Mouse (Mus musculus) forebrain, postnatal 0 days (tissue): ENCODE measurements around the gene Mdk. TPM values are rescaled to one million over a fixed set of nuclear protein-coding genes. Genes with fewer than 3 reads are reported as not detected.

Experiments used
- ATAC-seq: fragments of 200-750 bp; cut with Nextera tagmentation; 2 replicates; pipeline ENCODE4 v1.8.0; 2017; ENCODE audit warnings: mild to moderate bottlenecking, moderate library complexity
- DNase-seq: peaks from one replicate; pipeline ENCODE4 v3.0.0-alpha.2; 2015
- H3K27ac ChIP-seq: fragments of 300-500 bp; sonication (generic); 2 replicates; pipeline ENCODE4 v1.5.1; 2014; ENCODE audit warnings: low read depth, mild to moderate bottlenecking, antibody characterized with exemption, low read length, moderate library complexity, mixed read lengths
- H3K27me3 ChIP-seq: fragments of 300-500 bp; sonication (generic); 2 replicates; pipeline ENCODE4 v1.6.1; 2014; ENCODE audit warnings: mild to moderate bottlenecking, low read length, mixed read lengths; ENCODE audit not compliant: insufficient read depth
- H3K36me3 ChIP-seq: fragments of 300-500 bp; sonication (generic); 2 replicates; pipeline ENCODE4 v1.6.1; 2014; ENCODE audit warnings: mild to moderate bottlenecking, moderate library complexity; ENCODE audit not compliant: insufficient read depth
- H3K4me1 ChIP-seq: fragments of 300-500 bp; sonication (generic); 2 replicates; pipeline ENCODE4 v1.6.1; 2014; ENCODE audit warnings: antibody characterized with exemption; ENCODE audit not compliant: insufficient read depth
- H3K4me2 ChIP-seq: fragments of 300-500 bp; sonication (generic); 2 replicates; pipeline ENCODE4 v1.6.1; 2014; ENCODE audit warnings: low read depth, mild to moderate bottlenecking, moderate library complexity
- H3K4me3 ChIP-seq: fragments of 300-500 bp; sonication (generic); 2 replicates; pipeline ENCODE4 v1.5.1; 2014; ENCODE audit warnings: low read depth, low read length, mixed read lengths
- H3K9ac ChIP-seq: fragments of 300-500 bp; sonication (generic); 2 replicates; pipeline ENCODE4 v1.6.1; 2014; ENCODE audit warnings: mild to moderate bottlenecking
- H3K9me3 ChIP-seq: fragments of 300-500 bp; sonication (generic); 2 replicates; pipeline ENCODE4 v1.6.1; 2016; ENCODE audit warnings: low read length
- CTCF ChIP-seq: sonication (generic); IDR thresholded peaks from 2 replicates; pipeline ENCODE4 v1.5.1; 2016; ENCODE audit warnings: antibody characterized with exemption, control low read depth, low read depth
- WGBS: fragments of 180-500 bp; shearing (Covaris S2); extraction: QIAGEN DNeasy Blood & Tissue Kit; methylation state at CpG from one replicate; pipeline ENCODE4 v1.1.7; 2014; 5-methylcytosine and 5-hydroxymethylcytosine counted together
- polyA plus RNA-seq: library from polyadenylated mRNA; unstranded; fragments of >200 nt; fragmentation: Nextera tagmentation; extraction: Ambion mirVana; gene quantifications from 2 replicates; pipeline ENCODE4 v1.2.1, GENCODE M21; 2015
- total RNA-seq: library from RNA; depleted of rRNA; stranded (reverse); fragments of >200 nt; gene quantifications from 2 replicates; pipeline ENCODE4 v1.2.3, GENCODE M21; 2014

The Mdk gene
- total and polyA plus RNA-seq, 2 experiments from 2014 or later, result 75.5 to 121 TPM

DNA sequence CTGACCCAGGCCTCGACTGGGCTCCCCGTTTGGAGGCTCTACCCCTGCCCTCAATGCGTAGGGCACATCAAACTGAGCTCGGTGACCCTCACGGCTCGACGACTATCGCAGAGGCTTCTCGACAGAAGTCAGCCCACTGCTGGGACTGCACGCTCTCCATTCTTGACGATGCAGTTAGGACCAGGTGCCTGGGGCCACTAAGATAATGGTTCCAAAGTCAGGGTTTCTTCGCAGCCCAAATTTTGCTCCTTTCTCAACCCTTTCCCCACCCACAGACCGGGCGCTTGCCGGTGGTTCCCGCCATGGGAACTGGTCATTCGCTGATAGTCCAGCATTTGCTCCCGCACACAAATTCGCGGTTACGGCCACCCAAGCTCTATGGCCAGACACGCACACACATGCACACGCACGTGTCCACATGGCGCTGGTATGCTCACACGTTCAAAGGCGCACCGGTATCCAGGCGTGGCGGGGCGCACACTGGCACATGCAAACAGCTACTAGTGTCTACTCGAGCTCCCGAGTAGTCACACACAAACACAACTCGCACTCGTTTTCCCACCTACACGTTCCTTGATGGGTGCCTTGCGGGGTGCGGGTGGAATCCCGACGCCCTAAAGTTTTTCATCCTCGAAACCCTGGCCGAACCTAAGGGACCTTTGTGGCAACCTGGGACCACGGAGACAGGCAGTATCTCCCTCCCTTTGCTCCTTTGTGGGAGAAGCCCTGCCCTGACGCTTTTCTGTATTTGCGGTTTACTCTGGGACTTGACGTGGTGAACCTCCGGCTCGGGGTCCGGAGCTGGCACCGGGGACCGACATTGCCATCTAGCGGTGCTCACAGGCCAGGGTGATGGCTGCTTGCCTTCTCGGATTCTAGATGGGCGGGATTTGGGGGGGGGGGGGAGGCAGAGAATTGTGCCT, 8.4 kb downstream of the Mdk start:
- H3K4me2 ChIP-seq, result peak overlapping the region; percentile 94
- H3K4me3 ChIP-seq, result peak overlapping the region; percentile 63
- WGBS, result 4% methylated on average over 54 of the region's 54 CpGs
- no peaks in the 10 kb centered on the region for H3K9me3 ChIP-seq
- peaks cover 19% of the 10 kb centered on the region for H3K27me3 ChIP-seq
- no peaks in the 10 kb centered on the region; the same call in none of the 2 replicates for H3K4me1 ChIP-seq
- H3K27ac ChIP-seq, result no peak overlapping the region
- ATAC-seq (peak; percentile 38), DNase-seq (peak; percentile 83)
- peak; percentile 85 for TF ChIP-seq CTCF
- no peak overlapping the region; the same call in 1 of the 2 replicates for H3K9ac ChIP-seq
- peaks cover 2% of the 10 kb centered on the region; the same call in 1 of the 2 replicates for H3K36me3 ChIP-seq

DNA sequence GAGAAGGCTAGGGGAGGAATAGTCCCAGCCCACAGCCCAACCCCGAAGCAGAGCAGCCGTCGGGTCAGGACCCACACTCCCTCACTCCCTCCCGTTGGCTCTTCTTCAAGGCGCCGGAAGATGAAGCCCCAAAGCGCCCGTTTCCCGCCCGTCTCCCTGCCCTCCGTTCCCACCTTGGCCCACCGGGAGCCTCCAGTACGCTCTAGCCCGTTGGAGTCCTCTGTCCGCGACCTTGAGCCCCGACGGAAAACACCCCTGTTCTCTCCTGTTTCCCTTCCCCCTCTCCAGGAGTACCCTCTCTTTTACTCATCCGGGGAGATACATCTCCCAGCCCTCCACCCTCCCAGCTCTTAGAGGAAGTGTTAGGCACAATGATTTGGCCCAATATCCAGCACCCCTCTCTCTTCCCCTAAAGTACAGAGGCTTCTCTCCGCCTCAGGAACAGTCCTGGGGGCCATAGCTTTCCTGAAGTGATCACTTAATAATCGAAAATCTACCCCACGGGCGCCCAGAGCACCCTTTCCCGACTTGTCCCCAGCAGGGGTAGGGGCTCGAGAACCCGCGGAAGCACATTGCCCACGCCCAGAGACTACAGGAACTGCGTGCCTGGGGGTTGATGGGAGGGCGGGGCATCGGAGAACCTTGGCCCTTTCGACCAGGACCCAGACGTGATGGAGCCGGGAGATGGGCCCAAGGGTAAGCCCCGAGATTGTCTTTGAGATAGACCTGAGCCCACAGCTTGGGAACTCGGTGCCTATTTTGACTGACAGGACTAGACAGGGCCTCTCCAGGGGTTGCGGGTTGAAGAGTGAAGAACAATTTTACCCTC, 9.3 kb downstream of the Mdk start:
- Histone ChIP-seq H3K4me3 (peak overlapping the region; percentile 63), H3K27ac (no peak overlapping the region), H3K9ac (no peak overlapping the region; the same call in 1 of the 2 replicates), H3K27me3 (peaks cover 19% of the 10 kb centered on the region), H3K9me3 (no peaks in the 10 kb centered on the region), H3K36me3 (peaks cover 11% of the 10 kb centered on the region), H3K4me2 (peak overlapping the region; percentile 94), H3K4me1 (no peaks in the 10 kb centered on the region; the same call in none of the 2 replicates)
- no peak for TF ChIP-seq CTCF
- DNase-seq (no peak), ATAC-seq (no peak)
- 4% methylated on average over 37 of the region's 37 CpGs for WGBS

DNA sequence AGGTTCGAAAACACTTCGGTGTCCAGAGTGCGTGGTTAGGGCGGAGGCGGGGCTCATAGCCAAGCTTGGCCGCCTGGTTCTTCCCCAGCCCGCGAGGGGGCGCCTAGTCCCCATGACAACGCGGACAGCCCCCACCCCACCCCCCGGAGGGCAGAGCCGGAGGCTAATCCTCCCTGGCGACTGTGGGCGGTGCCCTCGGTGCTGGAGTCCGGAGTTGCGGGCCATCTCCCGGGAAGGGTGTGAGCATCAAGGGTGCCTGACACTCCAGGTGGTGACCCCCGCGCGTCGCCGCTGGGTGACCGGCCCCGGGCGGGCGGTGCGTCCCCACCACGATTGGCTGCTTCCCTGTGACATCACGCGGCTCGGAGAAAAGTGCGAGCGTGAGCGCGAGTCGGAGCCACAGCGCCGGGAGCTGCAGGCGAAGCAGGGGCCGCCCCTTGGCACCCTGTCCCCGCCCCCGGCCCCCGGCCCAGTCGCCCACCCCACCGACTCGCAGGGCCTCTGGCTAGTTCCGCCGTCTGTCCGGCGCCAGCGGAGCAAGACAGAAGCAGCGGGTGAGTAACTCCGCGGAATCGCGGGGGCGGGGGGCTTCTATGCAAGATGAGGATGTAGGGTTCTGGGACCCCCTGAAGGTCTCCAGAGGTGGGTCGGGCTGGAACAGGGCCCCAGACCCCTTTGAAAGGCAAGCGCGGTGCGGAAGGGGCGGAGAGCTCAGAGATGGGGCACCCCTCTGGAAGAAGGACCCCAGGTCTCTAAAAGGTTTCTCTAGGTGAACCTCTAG, 10.1 kb downstream of the Mdk start:
- peaks cover 19% of the 10 kb centered on the region for H3K36me3 ChIP-seq
- no peaks in the 10 kb centered on the region for H3K9me3 ChIP-seq
- peak overlapping the region; percentile 63 for H3K4me3 ChIP-seq
- H3K9ac ChIP-seq, result peak overlapping the region; percentile 60
- DNase-seq (peak; percentile 90), ATAC-seq (peak; percentile 80)
- H3K27ac ChIP-seq, result 0 out of 2 replicates have a peak overlapping the region, but pooled peaks have one; percentile 9
- TF ChIP-seq CTCF, result peak; percentile 78
- H3K27me3 ChIP-seq, result peaks cover 19% of the 10 kb centered on the region
- under 1% methylated on average over 62 of the region's 64 CpGs for WGBS
- no peaks in the 10 kb centered on the region; the same call in none of the 2 replicates for H3K4me1 ChIP-seq
- H3K4me2 ChIP-seq, result peak overlapping the region; percentile 94

DNA sequence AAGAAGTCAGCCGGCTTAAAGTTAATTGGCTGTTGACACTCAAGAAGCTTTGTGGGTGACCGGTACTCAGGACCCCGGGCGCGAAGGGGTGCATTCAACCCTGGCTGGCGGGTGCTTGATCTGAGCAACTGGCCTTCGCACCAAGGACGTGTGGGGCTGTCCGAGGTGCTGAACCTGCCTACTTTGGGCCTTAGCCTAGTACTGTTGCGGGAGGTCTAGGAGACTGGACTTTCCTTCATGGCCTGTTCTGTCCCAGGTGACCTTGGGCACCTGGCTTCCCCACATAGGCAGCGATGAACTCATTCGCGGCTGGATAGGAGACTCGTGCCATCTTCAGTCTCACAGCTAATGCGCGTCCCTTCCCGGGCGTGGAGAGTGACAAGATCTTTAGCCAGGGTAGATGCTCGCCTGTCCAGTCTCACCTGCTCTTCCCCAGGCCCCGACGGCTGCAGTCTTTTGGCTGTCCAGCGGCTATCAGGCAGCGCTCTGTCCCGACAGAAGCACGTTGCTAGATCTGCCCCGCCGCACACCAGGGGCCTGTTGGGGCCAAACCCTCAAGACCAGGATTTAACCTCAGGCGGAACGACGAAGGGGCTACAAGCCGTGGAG, 10.8 kb downstream of the Mdk start:
- Histone ChIP-seq H3K4me1 (no peaks in the 10 kb centered on the region; the same call in none of the 2 replicates), H3K4me3 (peak overlapping the region; percentile 63), H3K9ac (peak overlapping the region; percentile 60), H3K36me3 (peaks cover 23% of the 10 kb centered on the region), H3K27me3 (peaks cover 19% of the 10 kb centered on the region), H3K4me2 (peak overlapping the region; percentile 94), H3K27ac (no peak overlapping the region), H3K9me3 (no peaks in the 10 kb centered on the region)
- ATAC-seq (no peak; the same call in none of the 2 replicates), DNase-seq (no peak)
- no peak for TF ChIP-seq CTCF
- 6% methylated on average over 31 of the region's 31 CpGs for WGBS

DNA sequence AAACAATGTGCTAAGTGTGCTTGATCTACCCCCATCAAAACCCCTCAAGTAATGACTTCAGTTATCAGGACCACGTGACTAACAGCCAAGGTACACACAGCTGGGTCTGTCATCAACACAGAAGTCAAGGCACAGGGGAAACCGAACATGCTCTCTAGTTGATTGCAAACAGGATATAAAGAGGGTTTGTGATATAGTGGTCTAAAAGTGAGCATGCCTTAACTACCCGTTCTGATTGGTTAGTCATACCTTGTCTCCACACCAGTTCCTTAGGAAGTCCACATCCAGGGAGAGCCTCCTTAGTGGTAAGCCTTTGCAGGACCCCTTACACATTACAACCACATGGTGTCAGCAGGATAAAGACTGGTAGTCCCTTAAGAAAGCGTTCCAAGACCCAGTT, 12.0 kb downstream of the Mdk start:
- peaks cover 32% of the 10 kb centered on the region for H3K36me3 ChIP-seq
- WGBS, result 76% methylated on average over 4 of the region's 4 CpGs
- ATAC-seq, result no peak
- no peaks in the 10 kb centered on the region for H3K9me3 ChIP-seq
- no peak overlapping the region for H3K27ac ChIP-seq
- DNase-seq, result no peak
- H3K4me1 ChIP-seq, result no peaks in the 10 kb centered on the region; the same call in none of the 2 replicates
- TF ChIP-seq CTCF, result no peak
- no peak overlapping the region for H3K4me3 ChIP-seq
- H3K4me2 ChIP-seq, result no peak overlapping the region
- H3K9ac ChIP-seq, result no peak overlapping the region
- H3K27me3 ChIP-seq, result peaks cover 19% of the 10 kb centered on the region

DNA sequence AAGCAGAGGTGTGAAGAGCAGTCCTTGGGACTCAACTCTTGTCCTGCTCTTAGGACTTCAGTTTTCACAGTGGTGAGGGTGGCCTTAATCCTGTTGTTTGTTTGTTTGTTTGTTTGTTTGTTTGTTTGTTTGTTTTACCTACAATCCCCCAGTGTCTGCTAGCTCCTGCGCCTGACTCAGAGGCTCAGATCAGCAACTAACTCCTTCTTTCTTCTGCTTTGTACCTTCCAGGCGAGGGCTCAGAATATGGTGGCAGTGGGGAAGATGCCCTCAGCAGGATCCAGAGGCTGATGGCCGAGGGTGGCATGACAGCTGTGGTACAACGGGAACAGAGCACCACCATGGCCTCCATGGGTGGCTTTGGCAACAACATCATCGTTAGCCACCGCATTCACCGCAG, 15.0 kb downstream of the Mdk start:
- no peak for TF ChIP-seq CTCF
- Histone ChIP-seq H3K27ac (no peak overlapping the region), H3K9ac (no peak overlapping the region), H3K9me3 (no peaks in the 10 kb centered on the region), H3K27me3 (peaks cover 1% of the 10 kb centered on the region), H3K36me3 (peaks cover 61% of the 10 kb centered on the region), H3K4me3 (no peak overlapping the region), H3K4me2 (no peak overlapping the region), H3K4me1 (no peaks in the 10 kb centered on the region; the same call in 1 of the 2 replicates)
- no peak for ATAC-seq
- DNase-seq, result no peak
- 83% methylated on average over 7 of the region's 7 CpGs for WGBS
